Mouse (Mus musculus): ENCODE results near the gene Rhbdf2. TPM values are rescaled to one million over a fixed set of nuclear protein-coding genes. Genes with fewer than 3 reads are reported as not detected.

Gene Rhbdf2
- polyA plus RNA-seq (2015; fragmentation: Nextera tagmentation; extraction: Ambion mirVana): 5.1 and 8.4 TPM in 2 replicates

DNA sequence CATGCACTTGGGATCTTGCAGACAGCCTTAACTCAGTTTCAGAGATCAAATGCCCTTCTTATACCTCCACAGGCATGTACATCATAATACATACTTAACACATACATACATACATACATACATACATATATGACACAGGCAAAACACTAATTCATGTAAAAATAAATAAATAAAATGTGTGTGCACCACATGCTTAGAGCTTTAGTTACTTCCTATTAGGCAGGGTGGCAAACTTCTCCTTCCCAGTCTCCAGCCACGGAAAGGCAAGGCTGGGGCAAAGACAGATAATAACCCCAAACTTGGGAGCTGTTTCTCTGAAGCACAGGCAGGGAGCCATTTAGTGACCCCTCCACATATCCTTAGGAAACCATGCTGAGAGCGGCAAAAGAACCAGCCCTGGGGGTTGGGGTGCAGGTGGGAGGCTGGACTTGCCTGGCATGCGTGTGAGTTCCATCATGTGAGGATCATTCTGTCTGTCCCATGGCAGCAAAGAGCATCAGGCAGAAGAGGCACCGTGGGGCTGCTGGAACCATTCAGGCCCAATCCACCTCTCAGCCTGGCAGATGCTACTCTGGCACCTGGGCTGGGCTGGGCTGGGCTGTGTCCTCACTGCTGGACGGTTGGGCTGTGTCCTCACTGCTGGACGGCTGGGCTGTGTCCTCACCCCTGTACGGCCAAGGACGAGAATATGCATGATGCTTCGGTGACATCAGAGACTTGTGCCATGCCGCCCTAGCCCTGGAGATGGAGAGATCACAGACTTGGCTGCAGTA, at the start of gene Rhbdf2:
TSS of gene Rhbdf2 (minus strand) at position 721 of the 773 bp plus-strand sequence.

DNA sequence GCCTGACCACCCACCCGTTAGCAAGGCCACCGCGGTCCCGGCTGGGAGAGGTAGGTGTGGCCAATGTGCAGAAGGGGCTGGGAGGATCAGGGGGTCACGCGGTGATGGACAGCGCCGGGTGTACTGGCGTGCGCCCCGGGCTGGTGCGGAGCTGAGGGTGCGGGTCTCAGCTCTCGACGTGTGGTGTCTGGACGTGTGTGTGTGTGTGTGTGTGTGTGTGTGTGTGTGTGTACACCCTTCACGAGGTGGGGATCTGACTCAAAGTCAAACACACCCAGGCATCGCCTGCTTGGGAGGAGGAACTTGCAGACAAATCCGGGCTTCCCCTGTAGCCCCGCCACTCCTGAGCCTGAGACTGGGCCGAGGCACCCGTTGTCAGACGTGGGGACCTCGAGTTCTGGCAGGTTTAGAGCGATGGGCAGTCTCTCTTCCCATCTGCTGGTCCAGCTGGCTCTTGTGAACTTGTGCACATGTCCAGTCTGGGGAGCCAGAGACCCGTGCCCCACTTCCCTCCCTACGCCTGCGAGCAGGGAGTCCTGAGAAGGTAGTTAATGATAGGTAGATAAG, 27.5 kb upstream of the Rhbdf2 start, which contains the start of gene Cygb:
TSS of gene Cygb (minus strand) at position 59 of the 567 bp plus-strand sequence.

DNA sequence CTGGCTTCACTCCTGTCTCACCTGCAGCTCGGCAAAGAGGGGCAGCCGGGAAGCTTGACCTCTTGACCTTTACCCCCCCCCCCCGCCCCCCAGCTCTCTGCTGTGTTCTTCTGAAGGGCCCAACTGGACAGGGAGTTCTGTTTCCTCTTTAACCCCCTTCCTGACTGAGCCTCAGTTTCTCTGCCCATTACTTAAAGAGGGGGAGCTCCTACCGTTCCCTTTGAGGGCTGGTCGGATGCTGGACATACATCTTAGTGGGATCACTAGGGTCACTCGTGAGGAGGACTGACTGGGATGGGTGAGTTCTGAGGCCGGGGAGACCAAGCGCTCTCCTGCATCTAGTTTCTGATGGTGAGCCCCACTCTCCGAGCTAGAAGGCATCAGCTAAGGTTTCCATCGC, 26.4 kb upstream of the Rhbdf2 start, which contains the start of gene Prcd:
TSS of gene Prcd (plus strand) at position 301 of the 400 bp plus-strand sequence.

DNA sequence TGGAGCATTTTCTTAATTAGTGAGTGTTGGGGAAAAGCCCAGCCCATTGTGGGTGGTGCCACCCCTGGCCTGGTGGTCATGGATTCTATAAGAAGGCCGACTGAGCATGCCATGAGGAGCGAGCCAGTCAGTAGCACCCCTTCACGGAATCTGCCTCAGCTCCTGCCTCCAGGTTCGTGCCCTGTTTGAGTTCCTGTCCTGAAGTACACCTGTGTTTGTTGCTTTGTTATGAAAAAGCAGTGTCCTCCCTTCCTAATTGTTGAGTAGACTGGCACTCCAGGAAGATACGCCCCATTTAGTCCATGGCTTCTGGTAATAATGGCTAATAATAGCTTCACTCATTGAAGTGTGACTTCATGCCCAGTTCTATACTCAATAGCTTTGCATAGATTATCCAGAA, 40.5 kb downstream of the Rhbdf2 start, which contains the start of gene Aanat:
TSS of gene Aanat (plus strand) at position 123 of the 400 bp plus-strand sequence.

DNA sequence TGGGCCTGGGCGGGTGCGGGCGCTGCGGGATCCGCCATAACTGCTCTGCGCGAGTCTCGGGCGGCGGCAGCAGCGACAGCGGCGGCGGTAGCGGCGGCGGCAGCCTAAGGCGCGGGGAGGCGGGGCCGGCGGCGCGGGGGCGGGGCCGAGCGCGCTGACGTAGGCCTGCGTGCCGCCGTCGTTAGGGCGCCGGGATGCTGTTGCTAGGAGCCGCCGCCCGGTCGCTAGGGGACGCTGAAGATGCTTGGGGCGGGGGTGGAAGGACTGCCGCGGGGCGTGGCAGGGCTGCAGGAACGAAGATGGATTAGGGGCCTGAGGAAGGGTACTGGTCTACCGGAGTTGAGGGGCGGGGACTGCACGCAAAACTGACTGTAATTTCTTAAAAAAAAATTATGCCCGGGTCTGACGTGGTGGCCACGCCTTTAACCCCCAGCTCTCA, 45.4 kb downstream of the Rhbdf2 start, which contains the start of gene Ube2o:
TSS of gene Ube2o (minus strand) at position 72 of the 439 bp plus-strand sequence.

Other genes with a start within 250 kb of the Rhbdf2 start
- 5.3 and 12.0 TPM in 2 replicates for gene Rnf157, start 214.0 kb downstream of the Rhbdf2 start, polyA plus RNA-seq (2015; fragmentation: Nextera tagmentation; extraction: Ambion mirVana)
- gene Ubald2, start 192.9 kb downstream of the Rhbdf2 start, polyA plus RNA-seq (2015; fragmentation: Nextera tagmentation; extraction: Ambion mirVana): 52.7 and 56.4 TPM in 2 replicates
- gene Qrich2, start 160.8 kb downstream of the Rhbdf2 start, polyA plus RNA-seq (2015; fragmentation: Nextera tagmentation; extraction: Ambion mirVana): 0.10 and 0.11 TPM in 2 replicates
- 67.1 and 83.3 TPM in 2 replicates for gene Prpsap1, start 132.8 kb downstream of the Rhbdf2 start, polyA plus RNA-seq (2015; fragmentation: Nextera tagmentation; extraction: Ambion mirVana)
- 7.1 and 8.3 TPM in 2 replicates for gene Sphk1, start 96.1 kb downstream of the Rhbdf2 start, polyA plus RNA-seq (2015; fragmentation: Nextera tagmentation; extraction: Ambion mirVana)
- 8.4 and 10.3 TPM in 2 replicates for gene Ube2o, start 45.6 kb downstream of the Rhbdf2 start, polyA plus RNA-seq (2015; fragmentation: Nextera tagmentation; extraction: Ambion mirVana)
- not detected in 2 replicates for gene Aanat, start 40.6 kb downstream of the Rhbdf2 start, polyA plus RNA-seq (2015; fragmentation: Nextera tagmentation; extraction: Ambion mirVana)
- gene Prcd, start 26.5 kb upstream of the Rhbdf2 start, polyA plus RNA-seq (2015; fragmentation: Nextera tagmentation; extraction: Ambion mirVana): 12.4 and 16.2 TPM in 2 replicates
- 28.6 and 33.4 TPM in 2 replicates for gene Cygb, start 27.3 kb upstream of the Rhbdf2 start, polyA plus RNA-seq (2015; fragmentation: Nextera tagmentation; extraction: Ambion mirVana)
- not detected in 2 replicates for gene St6galnac1, start 148.5 kb upstream of the Rhbdf2 start, polyA plus RNA-seq (2015; fragmentation: Nextera tagmentation; extraction: Ambion mirVana)
- gene Mxra7, start 201.0 kb upstream of the Rhbdf2 start, polyA plus RNA-seq (2015; fragmentation: Nextera tagmentation; extraction: Ambion mirVana): 52.1 and 64.3 TPM in 2 replicates
- gene Mettl23, start 216.3 kb upstream of the Rhbdf2 start, polyA plus RNA-seq (2015; fragmentation: Nextera tagmentation; extraction: Ambion mirVana): 95.4 and 108 TPM in 2 replicates
- gene Jmjd6, start 216.4 kb upstream of the Rhbdf2 start, polyA plus RNA-seq (2015; fragmentation: Nextera tagmentation; extraction: Ambion mirVana): 29.7 and 39.5 TPM in 2 replicates
- 37.8 and 53.7 TPM in 2 replicates for gene Mfsd11, start 225.4 kb upstream of the Rhbdf2 start, polyA plus RNA-seq (2015; fragmentation: Nextera tagmentation; extraction: Ambion mirVana)
- gene Srsf2, start 226.1 kb upstream of the Rhbdf2 start, polyA plus RNA-seq (2015; fragmentation: Nextera tagmentation; extraction: Ambion mirVana): 297 and 399 TPM in 2 replicates

Data from adrenal gland, postnatal 0 days (tissue).